Mouse (Mus musculus): Measurements from ENCODE around the gene Rnf183. TPM values are rescaled to one million over a fixed set of nuclear protein-coding genes. Genes with fewer than 3 reads are reported as not detected.

Gene Rnf183
- polyA plus RNA-seq, 1 experiment: not detected

DNA sequence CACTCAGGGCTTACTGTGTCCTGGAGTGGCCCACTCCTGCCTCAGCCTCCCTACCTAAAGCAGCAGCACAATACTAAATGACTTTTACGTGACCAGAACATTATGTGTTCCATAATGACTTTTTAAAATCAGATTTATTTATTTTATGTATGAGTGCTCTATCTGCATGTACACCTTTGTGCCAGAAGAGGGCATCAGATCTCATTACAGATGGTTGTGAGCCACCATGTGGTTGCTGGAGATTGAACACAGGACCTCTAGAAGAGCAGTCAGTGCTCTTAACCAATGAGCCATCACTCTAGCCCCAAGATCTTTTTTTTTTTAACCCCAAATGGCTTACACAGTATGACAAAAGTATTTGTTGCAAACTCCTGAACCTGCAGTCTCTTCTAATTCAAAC lies 33.1 kb upstream of the Rnf183 start:
- no peak for TF ChIP-seq POLR2A (IDR thresholded peaks at IDR 0.05; ENCODE audit: low read depth, low read length)
- no peak for TF ChIP-seq CTCF (IDR thresholded peaks at IDR 0.05; ENCODE audit: borderline replicate concordance, insufficient read depth, low read length)
- no peaks in the 10 kb centered on the region for H3K4me1 ChIP-seq (ENCODE audit: control insufficient read depth, insufficient read depth, low read length)
- no peak overlapping the region for H3K27ac ChIP-seq (ENCODE audit: insufficient read depth, low read length)
- no peak overlapping the region for H3K4me3 ChIP-seq (ENCODE audit: insufficient read depth, low read length)

DNA sequence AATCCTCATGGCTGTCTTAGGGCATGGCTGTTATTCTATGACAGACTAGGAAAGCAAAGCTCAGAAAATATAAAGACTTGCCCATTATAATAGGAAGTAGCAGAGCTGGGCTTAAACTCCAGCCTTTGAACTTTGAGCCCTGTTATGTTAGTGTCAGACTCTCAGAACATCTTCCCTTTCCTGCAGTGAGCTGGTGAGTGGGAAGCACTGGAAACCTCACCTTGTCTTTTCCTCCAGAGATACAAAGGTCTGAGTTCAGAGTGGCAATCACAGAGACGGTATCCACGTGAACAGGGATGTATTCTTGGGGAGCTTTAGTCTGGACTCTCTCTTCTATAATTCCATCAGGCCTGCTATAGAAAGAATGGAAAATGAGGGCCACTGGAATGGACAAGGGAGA lies 28.1 kb upstream of the Rnf183 start:
- H3K27ac ChIP-seq (ENCODE audit: insufficient read depth, low read length): no peak overlapping the region
- H3K4me1 ChIP-seq (ENCODE audit: control insufficient read depth, insufficient read depth, low read length): no peaks in the 10 kb centered on the region
- H3K4me3 ChIP-seq (ENCODE audit: insufficient read depth, low read length): no peak overlapping the region
- no peak for TF ChIP-seq CTCF (IDR thresholded peaks at IDR 0.05; ENCODE audit: borderline replicate concordance, insufficient read depth, low read length)
- TF ChIP-seq POLR2A (IDR thresholded peaks at IDR 0.05; ENCODE audit: low read depth, low read length): no peak

DNA sequence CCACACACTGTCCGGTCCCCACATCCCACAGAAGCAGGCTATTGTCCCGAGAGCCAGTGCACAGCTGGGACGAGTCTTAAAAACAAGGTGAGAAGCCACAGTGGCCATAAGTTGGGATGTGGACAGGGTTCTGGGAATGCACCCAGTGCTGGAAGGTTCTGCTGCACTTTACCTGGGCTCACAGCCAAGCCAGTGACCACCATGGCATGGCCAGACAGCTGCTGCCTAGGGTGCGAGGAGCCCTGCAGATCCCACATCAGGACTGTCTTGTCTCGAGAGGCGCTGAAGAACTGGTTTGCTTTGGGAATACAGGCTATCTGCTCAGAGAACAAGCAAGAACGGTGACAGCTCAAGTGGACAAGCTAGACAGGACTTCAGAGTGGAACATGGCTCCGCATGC lies 25.3 kb upstream of the Rnf183 start:
- H3K27ac ChIP-seq (ENCODE audit: insufficient read depth, low read length): no peak overlapping the region
- no peak overlapping the region for H3K4me3 ChIP-seq (ENCODE audit: insufficient read depth, low read length)
- no peaks in the 10 kb centered on the region for H3K4me1 ChIP-seq (ENCODE audit: control insufficient read depth, insufficient read depth, low read length)
- TF ChIP-seq CTCF (IDR thresholded peaks at IDR 0.05; ENCODE audit: borderline replicate concordance, insufficient read depth, low read length): no peak
- TF ChIP-seq POLR2A (IDR thresholded peaks at IDR 0.05; ENCODE audit: low read depth, low read length): no peak

DNA sequence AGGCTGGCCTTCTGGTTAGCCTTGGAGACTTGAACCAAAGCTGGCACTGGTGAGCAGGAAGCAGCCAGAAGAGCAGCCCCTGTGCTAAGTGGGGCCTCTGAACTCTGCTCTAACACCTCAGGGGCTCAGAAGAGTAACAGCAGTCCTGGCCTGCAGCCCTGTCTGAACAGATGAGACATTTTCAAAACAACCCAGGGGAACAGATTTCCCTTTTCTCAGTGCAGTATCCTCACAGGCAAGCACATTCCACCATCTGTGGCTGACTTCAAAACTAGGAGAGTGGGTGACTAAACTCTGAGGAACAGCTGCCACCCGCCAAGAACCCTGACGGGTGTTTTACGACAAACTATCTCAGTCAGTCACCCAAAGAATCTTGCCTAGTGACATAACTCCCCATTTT lies 24.0 kb upstream of the Rnf183 start:
- no peak for TF ChIP-seq POLR2A (IDR thresholded peaks at IDR 0.05; ENCODE audit: low read depth, low read length)
- Histone ChIP-seq H3K4me1 (ENCODE audit: control insufficient read depth, insufficient read depth, low read length) (no peaks in the 10 kb centered on the region), H3K27ac (ENCODE audit: insufficient read depth, low read length) (no peak overlapping the region), H3K4me3 (ENCODE audit: insufficient read depth, low read length) (no peak overlapping the region)

DNA sequence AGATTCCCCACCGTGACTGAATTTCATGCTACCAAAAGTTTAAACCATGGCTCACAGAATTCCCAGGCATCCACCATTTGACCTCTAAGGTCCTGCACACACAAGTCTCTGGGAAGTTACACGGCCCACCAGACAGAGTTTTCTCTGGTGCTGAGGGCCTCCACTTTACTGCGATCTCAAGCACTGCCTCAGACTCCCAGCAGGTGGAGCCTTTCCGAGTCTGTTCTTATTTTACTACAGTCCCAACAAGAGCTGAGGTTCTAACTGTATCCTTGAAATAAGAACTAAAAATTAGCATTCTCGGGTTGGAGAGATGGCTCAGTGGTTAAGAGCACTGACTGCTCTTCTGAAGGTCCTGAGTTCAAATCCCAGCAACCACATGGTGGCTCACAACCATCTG lies 19.9 kb upstream of the Rnf183 start:
- Histone ChIP-seq H3K4me1 (ENCODE audit: control insufficient read depth, insufficient read depth, low read length) (no peaks in the 10 kb centered on the region), H3K4me3 (ENCODE audit: insufficient read depth, low read length) (no peak overlapping the region), H3K27ac (ENCODE audit: insufficient read depth, low read length) (no peak overlapping the region)
- TF ChIP-seq POLR2A (IDR thresholded peaks at IDR 0.05; ENCODE audit: low read depth, low read length): no peak
- peak; percentile 4; the same call in 1 of the 2 replicates for TF ChIP-seq CTCF (IDR thresholded peaks at IDR 0.05; ENCODE audit: borderline replicate concordance, insufficient read depth, low read length)

DNA sequence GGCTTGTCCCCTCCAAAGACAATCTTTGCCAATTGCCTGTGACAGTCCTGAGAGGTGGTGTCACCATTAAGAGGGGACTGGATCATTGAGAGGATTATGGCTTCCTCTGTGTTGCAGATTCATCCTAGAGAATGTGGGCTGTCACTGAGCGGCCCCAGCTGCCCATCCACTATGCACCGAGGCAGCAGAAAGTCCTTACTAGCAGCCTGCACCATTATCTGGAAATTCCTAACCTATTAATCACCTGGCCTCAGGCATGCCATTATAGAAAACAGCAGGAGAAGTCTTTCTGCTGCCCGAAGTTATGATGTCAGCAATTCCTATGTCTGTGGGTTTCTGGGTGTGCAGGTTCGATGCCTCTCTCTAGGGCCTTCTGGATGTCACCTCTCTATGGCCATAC lies 5.9 kb upstream of the Rnf183 start:
- Histone ChIP-seq H3K4me1 (ENCODE audit: control insufficient read depth, insufficient read depth, low read length) (peaks cover 3% of the 10 kb centered on the region), H3K27ac (ENCODE audit: insufficient read depth, low read length) (no peak overlapping the region), H3K4me3 (ENCODE audit: insufficient read depth, low read length) (no peak overlapping the region)
- no peak for TF ChIP-seq CTCF (IDR thresholded peaks at IDR 0.05; ENCODE audit: borderline replicate concordance, insufficient read depth, low read length)
- no peak for TF ChIP-seq POLR2A (IDR thresholded peaks at IDR 0.05; ENCODE audit: low read depth, low read length)

DNA sequence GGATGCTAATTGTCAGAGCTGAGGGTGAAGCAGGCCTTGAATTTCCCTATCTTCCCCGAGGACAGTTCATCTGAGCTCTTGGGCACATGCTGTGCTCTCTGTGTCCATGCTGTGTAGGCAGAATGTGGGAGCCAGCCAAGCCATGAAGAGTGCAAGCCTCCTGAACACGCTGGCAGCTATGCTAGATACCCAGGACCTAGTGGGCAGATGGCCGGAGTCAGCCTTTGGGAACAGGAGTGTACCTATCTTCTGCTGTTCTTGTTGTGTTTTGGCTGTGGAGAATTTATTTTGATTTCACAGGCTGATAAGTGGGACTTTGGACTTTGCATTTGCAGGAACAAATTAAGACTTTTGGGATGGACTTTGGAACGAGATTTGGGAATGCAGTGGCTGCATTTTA lies 5.5 kb upstream of the Rnf183 start:
- TF ChIP-seq POLR2A (IDR thresholded peaks at IDR 0.05; ENCODE audit: low read depth, low read length) (no peak), CTCF (IDR thresholded peaks at IDR 0.05; ENCODE audit: borderline replicate concordance, insufficient read depth, low read length) (no peak)
- Histone ChIP-seq H3K4me3 (ENCODE audit: insufficient read depth, low read length) (no peak overlapping the region), H3K4me1 (ENCODE audit: control insufficient read depth, insufficient read depth, low read length) (peaks cover 3% of the 10 kb centered on the region), H3K27ac (ENCODE audit: insufficient read depth, low read length) (no peak overlapping the region)

DNA sequence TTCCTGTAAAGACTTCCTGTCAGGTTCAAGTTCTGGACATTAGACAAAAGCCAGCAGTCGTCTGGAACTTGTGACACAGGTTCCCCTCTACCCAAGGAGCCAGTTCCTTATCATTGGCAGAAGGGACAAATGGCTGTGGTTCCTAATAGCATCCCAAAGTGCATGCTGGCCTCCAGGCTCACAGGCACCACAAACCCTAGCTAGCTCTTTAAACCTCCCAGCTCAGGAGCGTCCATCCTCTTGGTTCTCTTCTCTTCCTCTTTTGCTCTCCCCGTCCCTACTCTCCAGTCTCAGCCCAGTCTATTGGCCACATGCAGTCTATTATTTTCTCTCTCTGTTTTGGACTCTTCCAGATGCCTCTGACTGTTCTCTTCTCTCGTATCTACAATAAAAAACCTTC lies 4.7 kb upstream of the Rnf183 start:
- no peak for TF ChIP-seq POLR2A (IDR thresholded peaks at IDR 0.05; ENCODE audit: low read depth, low read length)
- Histone ChIP-seq H3K4me3 (ENCODE audit: insufficient read depth, low read length) (no peak overlapping the region), H3K27ac (ENCODE audit: insufficient read depth, low read length) (no peak overlapping the region)

DNA sequence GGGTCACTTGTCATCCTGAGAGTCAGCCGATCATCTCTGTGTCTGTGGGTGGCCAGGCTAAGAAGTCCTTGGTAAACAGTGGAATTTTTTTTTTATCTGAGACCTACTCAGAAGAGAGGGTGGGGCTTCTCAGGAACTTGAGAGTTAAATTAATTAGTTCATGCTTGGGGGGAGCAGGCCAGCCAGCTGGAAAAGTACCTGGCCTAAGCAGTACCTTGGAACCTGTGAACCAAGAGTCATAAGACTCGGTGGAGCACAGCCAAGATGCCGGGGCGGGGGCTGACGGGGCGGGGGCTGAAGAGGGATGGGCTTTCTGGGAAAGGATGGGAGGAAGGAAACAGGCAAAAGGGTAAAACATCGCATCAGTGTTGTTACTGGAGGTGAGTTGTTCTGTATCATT lies 2.8 kb upstream of the Rnf183 start:
- TF ChIP-seq POLR2A (IDR thresholded peaks at IDR 0.05; ENCODE audit: low read depth, low read length) (no peak), CTCF (IDR thresholded peaks at IDR 0.05; ENCODE audit: borderline replicate concordance, insufficient read depth, low read length) (no peak)
- Histone ChIP-seq H3K4me1 (ENCODE audit: control insufficient read depth, insufficient read depth, low read length) (peaks cover 3% of the 10 kb centered on the region), H3K27ac (ENCODE audit: insufficient read depth, low read length) (no peak overlapping the region), H3K4me3 (ENCODE audit: insufficient read depth, low read length) (no peak overlapping the region)

More for the DNA sequence above, 4.7 kb upstream of the Rnf183 start:
- peaks cover 3% of the 10 kb centered on the region for H3K4me1 ChIP-seq (ENCODE audit: control insufficient read depth, insufficient read depth, low read length)

DNA sequence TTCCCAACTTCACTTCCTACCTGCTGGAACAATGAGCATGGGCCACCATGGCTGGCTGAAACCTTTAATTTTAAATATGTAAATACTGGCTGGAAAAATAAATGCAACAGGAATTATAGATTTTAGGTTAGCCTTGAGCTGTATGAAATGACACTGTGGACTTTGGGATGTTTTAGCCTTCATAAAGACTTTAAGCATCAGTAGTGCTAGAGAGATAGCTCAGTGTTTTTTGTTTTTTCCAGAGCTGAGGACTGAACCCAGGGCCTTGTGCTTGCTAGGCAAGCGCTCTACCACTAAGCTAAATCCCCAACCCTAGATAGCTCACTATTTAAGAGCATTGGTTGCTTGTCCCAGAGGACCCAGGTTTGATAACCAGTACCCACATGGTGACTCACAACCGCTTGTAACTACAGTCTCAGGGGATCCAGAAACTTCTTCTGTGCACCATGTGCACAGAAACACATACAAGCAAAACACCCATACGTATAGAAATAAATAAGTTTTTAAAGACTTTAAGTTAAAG lies 2.3 kb upstream of the Rnf183 start:
- no peak overlapping the region for H3K27ac ChIP-seq (ENCODE audit: insufficient read depth, low read length)
- no peak for TF ChIP-seq POLR2A (IDR thresholded peaks at IDR 0.05; ENCODE audit: low read depth, low read length)
- no peak for TF ChIP-seq CTCF (IDR thresholded peaks at IDR 0.05; ENCODE audit: borderline replicate concordance, insufficient read depth, low read length)
- no peak overlapping the region for H3K4me3 ChIP-seq (ENCODE audit: insufficient read depth, low read length)
- H3K4me1 ChIP-seq (ENCODE audit: control insufficient read depth, insufficient read depth, low read length): peaks cover 3% of the 10 kb centered on the region
